Mouse (Mus musculus): ENCODE measurements around the gene Rarb. TPM values are rescaled to one million over a fixed set of nuclear protein-coding genes. Genes with fewer than 3 reads are reported as not detected.

Gene Rarb
- polyA plus RNA-seq, 1 experiment from 2014 or later, result 13.9 TPM

GRCm38 (mm10) chr14:16537433-16537832 is 281.5 kb downstream of the Rarb start:
- Histone ChIP-seq H3K9me3 (replicated peaks; ENCODE audit: control insufficient read depth, low read length) (no peaks in the 10 kb centered on the region), H3K4me3 (ENCODE audit: low read depth, low read length) (no peak overlapping the region), H3K4me2 (ENCODE audit: low read length) (no peak overlapping the region), H3K36me3 (ENCODE audit: control insufficient read depth, insufficient read depth, low read length) (no peaks in the 10 kb centered on the region), H3K9ac (ENCODE audit: low read length) (no peak overlapping the region), H3K27me3 (replicated peaks; ENCODE audit: control insufficient read depth, insufficient read depth, low read length) (no peaks in the 10 kb centered on the region), H3K4me1 (ENCODE audit: control insufficient read depth, insufficient read depth, low read length) (no peaks in the 10 kb centered on the region), H3K27ac (ENCODE audit: low read depth, low read length) (no peak overlapping the region)
- no peak for DNase-seq (ENCODE audit: low spot score)
- 70% methylated on average over 4 of the region's 4 CpGs for WGBS
- no peak for ATAC-seq

- no peaks in the 10 kb centered on the region for H3K4me1 ChIP-seq (ENCODE audit: control insufficient read depth, insufficient read depth, low read length)
- H3K36me3 ChIP-seq (ENCODE audit: control insufficient read depth, insufficient read depth, low read length), result no peaks in the 10 kb centered on the region
- H3K9me3 ChIP-seq (replicated peaks; ENCODE audit: control insufficient read depth, low read length), result no peaks in the 10 kb centered on the region
- no peak overlapping the region for H3K4me3 ChIP-seq (ENCODE audit: low read depth, low read length)
- H3K27ac ChIP-seq (ENCODE audit: low read depth, low read length), result no peak overlapping the region
- DNase-seq (ENCODE audit: low spot score) (no peak), ATAC-seq (no peak)
- H3K4me2 ChIP-seq (ENCODE audit: low read length), result no peak overlapping the region
- 72% methylated on average over 2 of the region's 2 CpGs for WGBS
- no peak overlapping the region for H3K9ac ChIP-seq (ENCODE audit: low read length)
- no peaks in the 10 kb centered on the region for H3K27me3 ChIP-seq (replicated peaks; ENCODE audit: control insufficient read depth, insufficient read depth, low read length)
Measured at GRCm38 (mm10) chr14:16528631-16529030, 290.3 kb downstream of the Rarb start.

GRCm38 (mm10) chr14:16526120-16526519 is 292.8 kb downstream of the Rarb start:
- DNase-seq (ENCODE audit: low spot score) (no peak), ATAC-seq (no peak)
- Histone ChIP-seq H3K4me3 (ENCODE audit: low read depth, low read length) (no peak overlapping the region), H3K9me3 (replicated peaks; ENCODE audit: control insufficient read depth, low read length) (no peaks in the 10 kb centered on the region), H3K4me2 (ENCODE audit: low read length) (no peak overlapping the region), H3K9ac (ENCODE audit: low read length) (no peak overlapping the region), H3K4me1 (ENCODE audit: control insufficient read depth, insufficient read depth, low read length) (no peaks in the 10 kb centered on the region), H3K27ac (ENCODE audit: low read depth, low read length) (no peak overlapping the region), H3K27me3 (replicated peaks; ENCODE audit: control insufficient read depth, insufficient read depth, low read length) (no peaks in the 10 kb centered on the region), H3K36me3 (ENCODE audit: control insufficient read depth, insufficient read depth, low read length) (no peaks in the 10 kb centered on the region)
- 79% methylated on average over 3 of the region's 3 CpGs for WGBS

GRCm38 (mm10) chr14:16525137-16525924 is 293.6 kb downstream of the Rarb start:
- Histone ChIP-seq H3K9ac (ENCODE audit: low read length) (no peak overlapping the region), H3K4me3 (ENCODE audit: low read depth, low read length) (no peak overlapping the region), H3K27me3 (replicated peaks; ENCODE audit: control insufficient read depth, insufficient read depth, low read length) (no peaks in the 10 kb centered on the region), H3K4me1 (ENCODE audit: control insufficient read depth, insufficient read depth, low read length) (no peaks in the 10 kb centered on the region), H3K9me3 (replicated peaks; ENCODE audit: control insufficient read depth, low read length) (no peaks in the 10 kb centered on the region), H3K4me2 (ENCODE audit: low read length) (no peak overlapping the region), H3K27ac (ENCODE audit: low read depth, low read length) (no peak overlapping the region), H3K36me3 (ENCODE audit: control insufficient read depth, insufficient read depth, low read length) (no peaks in the 10 kb centered on the region)
- DNase-seq (ENCODE audit: low spot score) (peak; percentile 23), ATAC-seq (peak; percentile 50; the same call in 1 of the 2 replicates)
- WGBS, result 64% methylated on average over 5 of the region's 5 CpGs

GRCm38 (mm10) chr14:16522852-16523251 is 296.1 kb downstream of the Rarb start:
- ATAC-seq, result no peak
- Histone ChIP-seq H3K4me2 (ENCODE audit: low read length) (no peak overlapping the region), H3K36me3 (ENCODE audit: control insufficient read depth, insufficient read depth, low read length) (no peaks in the 10 kb centered on the region), H3K9ac (ENCODE audit: low read length) (no peak overlapping the region), H3K4me3 (ENCODE audit: low read depth, low read length) (no peak overlapping the region), H3K27me3 (replicated peaks; ENCODE audit: control insufficient read depth, insufficient read depth, low read length) (no peaks in the 10 kb centered on the region), H3K4me1 (ENCODE audit: control insufficient read depth, insufficient read depth, low read length) (peaks cover 3% of the 10 kb centered on the region; the same call in 1 of the 2 replicates), H3K27ac (ENCODE audit: low read depth, low read length) (no peak overlapping the region), H3K9me3 (replicated peaks; ENCODE audit: control insufficient read depth, low read length) (no peaks in the 10 kb centered on the region)
- 83% methylated on average over 3 of the region's 3 CpGs for WGBS
- no peak for DNase-seq (ENCODE audit: low spot score)

- H3K4me2 ChIP-seq (ENCODE audit: low read length), result no peak overlapping the region
- DNase-seq (ENCODE audit: low spot score), result no peak
- no peaks in the 10 kb centered on the region for H3K27me3 ChIP-seq (replicated peaks; ENCODE audit: control insufficient read depth, insufficient read depth, low read length)
- H3K9me3 ChIP-seq (replicated peaks; ENCODE audit: control insufficient read depth, low read length), result no peaks in the 10 kb centered on the region
- 78% methylated on average over 8 of the region's 8 CpGs for WGBS
- H3K36me3 ChIP-seq (ENCODE audit: control insufficient read depth, insufficient read depth, low read length), result no peaks in the 10 kb centered on the region
- H3K4me3 ChIP-seq (ENCODE audit: low read depth, low read length), result no peak overlapping the region
- peaks cover 3% of the 10 kb centered on the region; the same call in 1 of the 2 replicates for H3K4me1 ChIP-seq (ENCODE audit: control insufficient read depth, insufficient read depth, low read length)
- no peak for ATAC-seq
- H3K27ac ChIP-seq (ENCODE audit: low read depth, low read length), result no peak overlapping the region
- no peak overlapping the region for H3K9ac ChIP-seq (ENCODE audit: low read length)
Measured at GRCm38 (mm10) chr14:16519588-16520167, 299.3 kb downstream of the Rarb start.

GRCm38 (mm10) chr14:16517958-16518357 is 301.0 kb downstream of the Rarb start:
- H3K4me2 ChIP-seq (ENCODE audit: low read length), result no peak overlapping the region
- no peak overlapping the region for H3K27ac ChIP-seq (ENCODE audit: low read depth, low read length)
- H3K9ac ChIP-seq (ENCODE audit: low read length), result no peak overlapping the region

GRCm38 (mm10) chr14:16515731-16516130 is 303.2 kb downstream of the Rarb start:
- ATAC-seq (no peak), DNase-seq (ENCODE audit: low spot score) (no peak)
- 89% methylated on average over 3 of the region's 3 CpGs for WGBS
- no peaks in the 10 kb centered on the region for H3K9me3 ChIP-seq (replicated peaks; ENCODE audit: control insufficient read depth, low read length)
- H3K27me3 ChIP-seq (replicated peaks; ENCODE audit: control insufficient read depth, insufficient read depth, low read length), result no peaks in the 10 kb centered on the region
- H3K9ac ChIP-seq (ENCODE audit: low read length), result no peak overlapping the region
- H3K27ac ChIP-seq (ENCODE audit: low read depth, low read length), result no peak overlapping the region
- no peaks in the 10 kb centered on the region for H3K36me3 ChIP-seq (ENCODE audit: control insufficient read depth, insufficient read depth, low read length)
- H3K4me1 ChIP-seq (ENCODE audit: control insufficient read depth, insufficient read depth, low read length), result peaks cover 3% of the 10 kb centered on the region; the same call in 1 of the 2 replicates
- H3K4me3 ChIP-seq (ENCODE audit: low read depth, low read length), result no peak overlapping the region
- no peak overlapping the region for H3K4me2 ChIP-seq (ENCODE audit: low read length)

More at GRCm38 (mm10) chr14:16517958-16518357, 301.0 kb downstream of the Rarb start:
- H3K4me1 ChIP-seq (ENCODE audit: control insufficient read depth, insufficient read depth, low read length), result peaks cover 3% of the 10 kb centered on the region; the same call in 1 of the 2 replicates
- H3K27me3 ChIP-seq (replicated peaks; ENCODE audit: control insufficient read depth, insufficient read depth, low read length), result no peaks in the 10 kb centered on the region
- H3K36me3 ChIP-seq (ENCODE audit: control insufficient read depth, insufficient read depth, low read length), result no peaks in the 10 kb centered on the region
- H3K4me3 ChIP-seq (ENCODE audit: low read depth, low read length), result no peak overlapping the region
- ATAC-seq (peak; percentile 78; the same call in 1 of the 2 replicates), DNase-seq (ENCODE audit: low spot score) (peak; percentile 67)
- H3K9me3 ChIP-seq (replicated peaks; ENCODE audit: control insufficient read depth, low read length), result no peaks in the 10 kb centered on the region

GRCm38 (mm10) chr14:16510574-16510973 is 308.4 kb downstream of the Rarb start:
- Histone ChIP-seq H3K27me3 (replicated peaks; ENCODE audit: control insufficient read depth, insufficient read depth, low read length) (no peaks in the 10 kb centered on the region), H3K4me3 (ENCODE audit: low read depth, low read length) (no peak overlapping the region), H3K36me3 (ENCODE audit: control insufficient read depth, insufficient read depth, low read length) (no peaks in the 10 kb centered on the region), H3K9me3 (replicated peaks; ENCODE audit: control insufficient read depth, low read length) (no peaks in the 10 kb centered on the region), H3K4me2 (ENCODE audit: low read length) (no peak overlapping the region), H3K4me1 (ENCODE audit: control insufficient read depth, insufficient read depth, low read length) (no peaks in the 10 kb centered on the region), H3K27ac (ENCODE audit: low read depth, low read length) (no peak overlapping the region), H3K9ac (ENCODE audit: low read length) (no peak overlapping the region)
- 76% methylated on average over 4 of the region's 4 CpGs for WGBS
- DNase-seq (ENCODE audit: low spot score) (no peak), ATAC-seq (no peak)

Data from forebrain, embryonic 14.5 days (tissue).